Mouse (Mus musculus) bone marrow macrophage, adult 2 months (primary cell): ENCODE measurements around the gene Kat2a. TPM values are rescaled to one million over a fixed set of nuclear protein-coding genes. Genes with fewer than 3 reads are reported as not detected.

Source experiments
- H3K27ac ChIP-seq: 2 replicates; pipeline ENCODE4 v1.5.1; 2012; ENCODE audit warnings: low read depth, low read length; ENCODE audit not compliant: insufficient read depth
- H3K4me1 ChIP-seq: 2 replicates; pipeline ENCODE4 v1.6.1; 2012; ENCODE audit warnings: low read length; ENCODE audit not compliant: control insufficient read depth, insufficient read depth
- H3K4me3 ChIP-seq: 2 replicates; pipeline ENCODE4 v1.5.1; 2012; ENCODE audit warnings: mild to moderate bottlenecking, low read length, moderate library complexity; ENCODE audit not compliant: insufficient read depth
- CTCF ChIP-seq: IDR thresholded peaks from 2 replicates; pipeline ENCODE4 v1.5.1; 2012; ENCODE audit warnings: low read depth, mild to moderate bottlenecking, low read length, moderate library complexity
- POLR2A ChIP-seq: IDR thresholded peaks from 2 replicates; pipeline ENCODE4 v1.6.1; 2012; ENCODE audit warnings: mild to moderate bottlenecking, low read depth, low read length, borderline replicate concordance
- polyA plus RNA-seq: library from polyadenylated mRNA; stranded (reverse); fragments of >200 nt; gene quantifications from 2 replicates; pipeline ENCODE4 v1.2.4, GENCODE M21; 2012; ENCODE audit not compliant: missing spikeins, insufficient read depth, insufficient read length

The Kat2a gene
- polyA plus RNA-seq, 1 experiment = 18.9 TPM

- peak overlapping the region; percentile 93 for H3K4me3 ChIP-seq
- H3K27ac ChIP-seq = peak overlapping the region; percentile 80
- TF ChIP-seq CTCF (no peak), POLR2A (no peak)
- peaks cover 28% of the 10 kb centered on the region for H3K4me1 ChIP-seq
These were observed 24.4 kb upstream of the Kat2a start for GRCm38 (mm10) chr11:100736746-100737080.

DNA sequence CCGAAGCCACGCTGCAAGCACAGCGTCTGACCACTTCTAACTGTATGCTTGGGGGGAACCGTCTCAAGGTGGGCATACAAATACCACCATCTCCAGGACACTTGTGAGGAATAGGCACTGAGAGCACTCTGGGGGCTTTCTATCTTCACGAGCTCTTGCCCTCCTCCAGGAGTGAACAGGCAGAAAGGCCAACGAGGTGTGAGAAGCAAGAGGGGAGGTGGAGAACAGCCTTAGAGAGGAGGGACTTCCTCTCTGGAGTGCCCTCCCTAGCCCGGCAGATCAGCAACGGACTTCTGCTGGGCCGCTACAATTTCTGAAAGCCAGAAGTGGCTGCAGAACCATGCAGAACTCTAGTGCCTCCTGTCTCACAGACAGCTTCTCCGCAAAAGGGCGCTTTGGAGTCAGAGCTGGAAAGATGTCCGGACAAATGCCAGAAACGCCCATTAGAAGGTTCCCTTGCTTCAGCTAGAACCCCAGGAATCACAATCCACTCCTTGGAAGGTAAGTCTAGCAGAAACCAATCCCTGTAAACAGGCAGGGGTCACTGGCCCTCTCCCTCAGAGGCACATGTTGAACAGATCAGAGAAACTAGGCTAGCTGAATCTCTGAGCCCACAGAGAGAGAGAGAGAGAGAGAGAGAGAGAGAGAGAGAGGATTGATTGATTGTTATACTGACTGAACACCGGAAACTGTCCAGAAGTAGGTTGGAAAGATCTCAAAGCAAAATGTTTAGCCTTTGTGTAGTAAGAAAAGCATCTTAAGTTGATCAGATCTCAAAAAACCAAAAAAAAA, 23.9 kb upstream of the Kat2a start:
- no peak for TF ChIP-seq CTCF
- no peak for TF ChIP-seq POLR2A
- Histone ChIP-seq H3K27ac (peak overlapping the region; percentile 80), H3K4me3 (peak overlapping the region; percentile 93), H3K4me1 (peaks cover 34% of the 10 kb centered on the region)

- no peak for TF ChIP-seq POLR2A
- no peak for TF ChIP-seq CTCF
- peak overlapping the region; percentile 21 for H3K27ac ChIP-seq
- peak overlapping the region; percentile 93 for H3K4me3 ChIP-seq
- peaks cover 40% of the 10 kb centered on the region for H3K4me1 ChIP-seq
These were observed 23.0 kb upstream of the Kat2a start for GRCm38 (mm10) chr11:100735134-100735865.

DNA sequence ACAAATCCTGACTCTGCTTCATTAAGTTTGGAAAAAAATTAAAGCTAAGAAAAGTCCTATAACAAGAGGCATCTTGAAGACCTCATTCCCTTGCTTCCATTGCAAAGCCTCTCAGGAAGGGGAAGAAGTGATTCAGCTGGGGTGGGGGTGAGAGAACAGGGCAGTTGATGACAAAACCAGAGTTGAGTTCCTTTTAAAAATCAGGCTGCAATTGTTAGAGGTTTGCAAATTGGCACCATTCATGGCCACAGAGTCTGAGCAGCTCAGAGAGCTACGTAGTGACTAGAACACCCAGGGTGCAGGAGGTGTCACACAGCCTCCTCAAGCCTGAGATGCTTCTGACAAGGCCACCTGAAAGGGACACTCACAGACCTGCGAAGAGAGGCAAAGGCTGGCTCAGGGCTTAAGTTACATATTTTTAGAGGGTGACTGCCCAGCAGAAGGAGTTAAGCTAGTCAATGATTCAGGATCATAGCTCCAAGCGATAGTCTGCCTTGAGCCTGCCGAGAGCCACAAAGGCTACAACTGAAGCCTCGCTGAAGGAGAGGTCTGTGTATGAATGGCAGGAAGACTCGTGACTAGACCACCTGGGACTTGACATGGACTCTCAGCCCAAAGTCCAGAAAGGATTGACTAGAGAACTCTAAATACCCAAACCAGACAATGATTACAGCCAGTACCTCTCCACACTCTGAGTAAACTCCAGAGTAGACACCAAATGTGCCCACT, 18.4 kb upstream of the Kat2a start:
- H3K27ac ChIP-seq = peak overlapping the region; percentile 25
- H3K4me3 ChIP-seq = no peak overlapping the region
- H3K4me1 ChIP-seq = peaks cover 56% of the 10 kb centered on the region
- no peak for TF ChIP-seq CTCF
- no peak for TF ChIP-seq POLR2A

DNA sequence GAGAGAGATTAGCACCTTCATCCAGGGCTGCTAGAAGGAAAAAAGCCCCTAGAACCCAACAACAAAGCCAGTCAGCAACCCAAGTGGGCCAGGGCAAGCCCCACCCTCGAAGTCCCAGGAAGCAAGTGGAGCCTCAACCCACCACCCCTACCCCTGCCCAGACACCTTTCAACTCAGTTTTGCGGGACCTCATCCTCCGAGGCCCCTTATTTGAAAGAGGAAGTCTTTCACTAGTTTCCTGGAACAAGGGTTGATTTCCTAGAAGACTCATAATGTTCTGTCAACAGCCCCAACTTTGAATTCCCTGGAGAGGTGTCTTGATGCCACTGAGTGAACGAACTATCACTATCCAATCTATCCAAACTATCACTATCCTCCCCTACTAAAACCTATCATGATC, 17.7 kb upstream of the Kat2a start:
- no peak overlapping the region for H3K27ac ChIP-seq
- peaks cover 55% of the 10 kb centered on the region for H3K4me1 ChIP-seq
- TF ChIP-seq POLR2A (no peak), CTCF (no peak)
- no peak overlapping the region for H3K4me3 ChIP-seq

DNA sequence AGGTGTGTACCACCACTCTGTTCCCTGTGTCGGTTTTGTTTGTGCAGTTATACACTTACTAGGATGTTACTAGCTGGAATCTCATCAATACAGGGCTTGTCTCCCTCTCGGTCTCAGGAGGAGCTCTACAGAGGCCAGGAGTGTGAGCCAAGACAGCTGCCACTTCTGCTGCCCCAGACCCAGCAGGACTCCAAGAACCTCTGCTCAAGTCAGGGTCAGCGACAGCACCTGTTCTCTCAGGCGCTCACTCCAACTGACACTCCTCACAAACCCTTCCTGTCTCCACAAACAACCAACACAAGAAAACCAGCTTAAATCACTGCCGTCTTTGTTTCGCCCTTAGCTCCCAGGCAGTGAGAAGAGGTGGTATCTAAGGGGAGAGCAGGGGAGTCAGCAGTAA, 16.3 kb upstream of the Kat2a start:
- H3K4me3 ChIP-seq = no peak overlapping the region
- no peak for TF ChIP-seq CTCF
- TF ChIP-seq POLR2A = no peak
- H3K4me1 ChIP-seq = peaks cover 62% of the 10 kb centered on the region
- no peak overlapping the region for H3K27ac ChIP-seq

DNA sequence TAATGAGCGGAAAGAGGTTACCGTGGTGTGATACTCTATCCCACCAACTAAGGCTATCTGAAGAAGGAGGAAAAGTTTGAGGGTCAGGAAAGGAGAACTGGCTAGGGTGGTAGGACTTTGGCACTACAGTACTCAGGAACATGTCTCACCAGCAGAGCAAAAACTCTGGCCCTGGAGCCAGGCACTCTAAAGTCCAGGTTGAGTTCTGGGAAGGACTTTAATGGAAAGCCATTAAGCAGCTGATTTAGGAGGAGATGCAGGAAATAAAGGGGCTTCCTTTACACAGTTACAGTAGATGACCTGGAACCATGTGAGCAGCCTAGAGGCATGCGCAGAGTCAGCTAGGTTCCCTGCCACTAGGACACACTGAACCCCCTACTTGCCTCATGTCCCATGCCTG, 14.9 kb upstream of the Kat2a start:
- Histone ChIP-seq H3K27ac (no peak overlapping the region), H3K4me1 (peaks cover 65% of the 10 kb centered on the region), H3K4me3 (no peak overlapping the region)
- TF ChIP-seq CTCF = no peak

GRCm38 (mm10) chr11:100724919-100725512, 12.8 kb upstream of the Kat2a start:
- peak overlapping the region; percentile 87 for H3K27ac ChIP-seq
- TF ChIP-seq CTCF = no peak
- no peak for TF ChIP-seq POLR2A
- H3K4me3 ChIP-seq = peak overlapping the region; percentile 8; the same call in 1 of the 2 replicates
- H3K4me1 ChIP-seq = peaks cover 66% of the 10 kb centered on the region

DNA sequence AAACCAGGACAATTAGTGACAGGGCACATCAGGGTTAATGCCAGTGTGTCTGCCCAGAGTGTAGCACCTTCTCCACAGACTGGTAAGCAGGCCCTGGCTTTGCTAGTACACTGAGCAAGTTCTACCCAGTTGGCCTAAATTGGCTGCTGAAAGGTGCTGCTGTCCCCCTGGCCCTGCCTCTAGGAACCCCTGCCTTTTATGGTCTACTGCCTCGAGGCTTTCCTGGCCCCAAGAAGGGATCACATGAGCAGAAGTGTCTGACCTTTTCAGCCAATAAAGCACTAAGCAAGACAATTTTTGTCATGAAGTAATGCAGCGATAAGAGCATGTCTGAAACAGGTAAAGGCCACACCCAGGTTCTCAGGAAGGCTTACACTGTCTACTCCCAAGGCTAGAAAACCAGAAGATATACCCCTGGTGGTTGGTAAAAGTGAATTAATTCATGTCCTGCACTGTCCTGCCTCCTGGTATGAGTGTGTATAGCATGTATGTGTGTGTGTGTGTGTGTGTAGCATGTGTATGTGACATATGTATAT, 10.3 kb upstream of the Kat2a start:
- no peak for TF ChIP-seq CTCF
- TF ChIP-seq POLR2A = no peak
- H3K4me1 ChIP-seq = peaks cover 68% of the 10 kb centered on the region
- peak overlapping the region; percentile 87 for H3K27ac ChIP-seq
- H3K4me3 ChIP-seq = no peak overlapping the region
